Mouse (Mus musculus): ENCODE data around the gene Car9.

DNA sequence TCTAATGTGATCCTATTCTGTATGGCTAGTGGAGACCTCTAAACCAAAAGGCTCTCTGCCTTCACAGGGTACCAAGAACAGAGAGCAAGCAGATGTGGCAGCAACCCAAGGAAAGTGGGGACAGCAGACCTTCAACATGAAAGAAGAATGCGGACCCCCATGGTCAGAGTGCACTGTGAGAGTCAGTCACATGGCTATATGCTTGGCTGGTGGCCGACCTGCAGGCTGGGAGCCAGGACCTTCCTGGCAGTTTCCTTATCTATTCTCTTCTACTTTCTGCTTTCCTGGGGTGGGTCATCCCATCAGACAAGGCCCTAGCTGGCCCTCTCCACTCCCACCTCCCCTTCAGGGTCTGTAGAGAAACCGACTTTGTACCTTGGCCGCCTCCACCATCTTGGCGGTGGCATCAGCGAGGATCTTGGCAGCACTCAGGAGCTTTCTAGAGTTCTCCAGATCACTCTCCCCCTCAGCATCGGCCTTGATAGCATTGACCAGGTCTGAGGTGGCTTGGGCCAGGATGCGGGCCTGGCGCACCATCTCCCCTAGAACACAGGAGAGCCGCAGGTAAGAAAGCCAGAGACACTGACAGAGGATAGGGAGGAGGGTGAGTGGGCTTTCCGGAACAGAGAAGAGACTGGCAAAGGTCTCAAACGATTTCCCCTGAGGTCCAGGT lies 39.7 kb downstream of the Car9 start:
- TF ChIP-seq CTCF (IDR thresholded peaks at IDR 0.05; ENCODE audit: insufficient read depth, low read depth, low read length), result no peak
- no peak for TF ChIP-seq POLR2A (IDR thresholded peaks at IDR 0.05; ENCODE audit: insufficient read depth, low read depth, low read length)

Data from olfactory bulb, adult 2 months (tissue).